Mouse (Mus musculus) gastrocnemius, postnatal 10 days (tissue): Measurements from ENCODE around the gene Snd1. TPM values are rescaled to one million over a fixed set of nuclear protein-coding genes. Genes with fewer than 3 reads are reported as not detected.

ENCODE experiments used
- DNase-seq: peaks from one replicate; pipeline ENCODE4 v3.0.0; 2021; ENCODE audit warnings: mixed read lengths
- total RNA-seq, 2 experiments: library from RNA; stranded (reverse); gene quantifications; 2 replicates each; pipeline ENCODE4 v1.2.3; 2021

Snd1 gene
- total RNA-seq, 2 experiments from 2014 or later = 56.2 to 65.2 TPM

DNA sequence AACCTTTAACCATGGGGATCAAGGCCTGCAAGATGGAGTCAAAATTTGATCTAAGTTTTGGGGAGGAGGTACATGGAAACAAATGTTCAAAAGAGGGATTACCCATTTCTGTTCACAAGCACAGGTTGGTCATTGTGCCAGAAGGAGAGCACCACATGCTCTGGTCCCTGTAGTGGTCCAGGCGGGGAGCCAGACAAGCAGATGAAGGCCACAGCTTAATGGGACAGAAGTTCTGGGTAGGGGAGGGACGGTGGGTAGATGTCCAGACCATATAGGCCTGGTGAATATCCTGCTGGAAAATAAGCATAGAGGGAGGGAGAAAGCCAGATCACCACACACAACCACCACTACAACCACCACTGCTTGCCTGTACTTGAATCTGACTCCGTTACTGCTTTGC lies 503.9 kb downstream of the Snd1 start:
- no peak for DNase-seq

DNA sequence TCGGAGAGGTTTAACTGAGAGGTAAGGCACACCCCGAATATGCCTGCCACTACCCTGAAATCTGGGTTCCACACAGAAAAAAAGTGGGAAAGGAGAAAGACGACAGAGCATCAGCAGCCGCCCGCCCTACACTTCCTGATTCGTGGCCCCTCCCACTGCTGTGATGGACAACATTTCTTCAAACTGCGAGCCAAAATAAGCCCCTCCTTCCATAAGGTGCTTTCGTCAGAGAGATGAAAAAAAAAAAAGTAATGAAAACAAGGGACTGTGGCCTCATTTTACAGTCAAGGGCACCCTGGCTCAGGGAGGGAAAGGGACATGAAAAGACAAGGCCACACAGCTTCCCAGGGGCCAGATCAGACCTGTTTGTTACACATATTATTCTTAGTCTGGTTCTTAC lies 504.6 kb downstream of the Snd1 start:
- no peak for DNase-seq

DNA sequence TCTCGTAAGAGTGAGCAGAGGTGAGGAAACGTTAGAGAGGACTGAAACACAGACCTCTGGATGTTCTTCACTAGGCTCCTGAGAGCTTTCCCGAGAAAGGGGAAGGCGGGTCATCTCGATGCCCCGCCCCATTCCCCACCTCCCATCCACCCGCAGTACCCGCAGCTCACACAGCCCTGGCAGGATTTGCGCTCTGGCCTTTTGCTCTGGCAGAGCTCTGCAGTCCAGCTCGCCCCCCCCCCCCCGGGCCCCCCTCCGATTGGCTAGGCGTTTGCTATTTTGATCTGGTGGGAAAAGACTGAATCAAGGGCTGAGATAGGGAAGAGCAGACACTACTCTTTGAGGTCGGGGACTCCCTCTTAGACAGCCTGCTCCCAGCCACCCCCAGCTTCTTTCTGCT lies 505.3 kb downstream of the Snd1 start:
- no peak for DNase-seq

DNA sequence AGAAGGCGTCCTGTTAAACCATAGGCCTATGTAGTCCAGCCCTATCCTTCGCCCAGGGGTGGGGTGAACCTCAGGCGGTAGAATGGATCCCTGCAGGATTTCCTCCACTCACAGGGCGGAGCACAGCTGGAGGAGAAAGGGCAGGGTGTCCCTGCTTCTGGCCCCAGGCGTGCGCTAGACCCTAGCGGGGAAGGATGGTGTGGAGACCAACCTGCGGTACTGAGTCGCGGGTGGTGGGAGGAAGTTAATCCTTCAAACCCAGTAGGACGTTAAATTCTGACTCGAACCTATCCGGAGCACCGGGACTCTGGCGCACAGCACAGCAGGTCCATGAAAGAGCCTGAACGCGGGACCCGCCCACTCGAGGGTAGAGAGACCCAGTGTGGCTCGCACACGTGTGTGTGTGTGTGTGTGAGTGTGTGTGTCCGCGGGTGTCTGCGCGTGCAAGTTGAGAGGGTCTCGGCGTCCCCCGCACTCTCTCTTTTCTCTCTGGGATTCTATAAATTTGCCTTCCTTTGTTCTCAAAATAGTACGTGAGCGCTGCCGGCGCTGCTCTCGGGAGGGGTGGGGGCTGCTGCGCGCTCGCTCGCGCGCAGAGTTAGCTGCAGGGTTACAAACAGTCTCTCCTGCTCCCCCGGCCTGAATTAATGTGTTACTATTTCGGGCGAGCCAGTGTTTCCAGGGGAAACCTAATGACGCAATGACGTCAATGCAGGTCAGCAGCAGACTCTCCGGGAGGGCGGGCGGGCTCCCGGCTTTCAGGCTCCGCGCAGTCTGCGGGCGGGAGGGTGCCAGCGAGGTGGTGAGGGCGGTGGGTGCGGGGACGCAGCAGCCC lies 506.0 kb downstream of the Snd1 start:
- DNase-seq = no peak

DNA sequence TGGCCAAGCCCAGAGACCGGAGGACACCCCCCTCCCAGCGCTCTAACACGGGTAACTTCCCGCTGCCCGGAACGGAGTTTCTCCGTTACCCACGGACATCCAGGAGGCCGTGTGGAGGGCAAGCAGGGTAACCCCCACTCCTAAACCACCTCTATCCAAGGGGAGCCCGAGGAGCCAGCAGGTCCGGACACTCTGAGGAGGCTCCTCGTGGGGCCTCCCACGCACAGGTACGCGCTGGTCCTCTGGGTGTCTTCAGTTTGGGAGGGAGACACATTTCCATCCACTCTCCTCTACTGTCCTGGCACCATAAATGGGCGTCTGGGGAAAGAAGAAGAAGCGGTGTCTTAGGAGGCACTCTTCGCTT lies 506.6 kb downstream of the Snd1 start:
- DNase-seq = no peak

DNA sequence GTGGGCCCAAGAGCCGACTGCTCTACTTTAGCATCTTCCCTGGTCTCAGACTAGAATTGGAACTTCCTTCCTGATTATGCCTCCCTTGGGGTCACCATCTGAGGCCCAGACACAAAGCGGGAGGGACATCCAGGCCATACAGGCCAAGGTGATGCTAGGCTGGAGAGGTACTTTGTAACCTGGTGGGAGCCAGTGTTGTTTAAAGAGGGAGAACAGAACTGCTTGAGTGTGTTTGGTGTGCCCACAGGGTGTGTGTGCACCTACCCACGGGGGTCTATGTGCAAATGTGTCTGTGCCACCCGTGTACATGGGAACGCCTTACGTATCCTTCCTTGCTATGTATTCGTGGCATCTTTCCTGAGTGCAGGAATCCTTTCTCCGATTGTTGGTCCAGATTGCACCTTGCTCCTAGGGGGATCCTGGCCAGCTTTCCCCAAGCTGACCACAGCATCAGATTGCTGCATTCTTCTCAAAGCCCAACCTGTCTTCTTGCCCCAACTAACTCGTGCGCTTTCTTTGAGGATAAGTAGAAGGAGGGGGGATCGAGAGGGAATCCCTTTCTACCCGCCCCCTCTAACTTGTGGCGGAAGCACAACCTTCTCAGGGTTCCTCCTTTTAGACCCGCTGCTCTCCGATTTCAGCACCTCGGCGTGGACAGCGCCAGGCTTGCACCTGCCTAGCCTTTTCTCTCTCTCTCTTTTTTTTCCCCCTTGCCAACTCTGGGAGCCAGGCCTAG lies 507.2 kb downstream of the Snd1 start:
- peak; percentile 77 for DNase-seq

DNA sequence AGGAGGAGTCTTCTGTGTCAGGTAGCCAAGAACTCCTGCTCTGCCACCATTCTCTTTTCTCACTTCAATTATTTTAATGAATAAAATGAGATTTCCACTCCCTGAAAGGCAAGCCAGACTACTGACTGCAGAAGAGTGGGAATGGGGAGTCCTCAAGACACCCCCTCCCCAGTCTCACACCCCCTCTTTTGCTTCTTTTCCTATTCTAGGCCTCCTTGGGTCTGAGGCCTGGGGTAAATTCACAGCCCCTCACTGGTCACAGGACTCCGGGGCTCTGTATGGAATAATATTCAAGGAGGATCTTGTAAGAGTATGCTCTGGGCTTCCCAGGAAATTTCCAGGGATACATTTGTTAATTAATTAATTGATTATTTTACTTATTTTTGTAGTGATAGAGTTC lies 507.9 kb downstream of the Snd1 start:
- no peak for DNase-seq

Other genes starting within 250 kb of the Snd1 start
- 10 to 100 TPM in 1 of 2 experiments, 1 to 10 TPM in 1; 7.9 to 12.4 TPM for gene Zfp800, start 77.1 kb upstream of the Snd1 start, total RNA-seq
- gene Arf5, start 51.6 kb upstream of the Snd1 start, total RNA-seq = 100 to 1,000 TPM; 116 to 124 TPM
- not detected for gene Fscn3, start 47.4 kb upstream of the Snd1 start, total RNA-seq
- 1 to 10 TPM; 5.7 to 7.9 TPM for gene Gcc1, start 46.7 kb upstream of the Snd1 start, total RNA-seq
- gene Pax4, start 25.8 kb upstream of the Snd1 start, total RNA-seq = not detected